Mouse (Mus musculus) forebrain, embryonic 14.5 days (tissue): Measurements from ENCODE around the gene Ypel2. TPM values are rescaled to one million over a fixed set of nuclear protein-coding genes. Genes with fewer than 3 reads are reported as not detected.

ENCODE experiments used
- ATAC-seq: fragments of 200-750 bp; cut with Nextera tagmentation; 2 replicates; pipeline ENCODE4 v1.8.0; 2017; ENCODE audit warnings: mild to moderate bottlenecking, moderate library complexity
- DNase-seq: peaks from one replicate; pipeline ENCODE4 v3.0.0-alpha.2; 2015; ENCODE audit warnings: low spot score
- H3K27ac ChIP-seq: fragments of 300-500 bp; sonication (generic); 2 replicates; pipeline ENCODE4 v1.5.1; 2014; ENCODE audit warnings: low read depth, mild to moderate bottlenecking, control low read depth, low read length, moderate library complexity
- H3K27me3 ChIP-seq: fragments of 300-500 bp; sonication (generic); replicated peaks from 2 replicates; pipeline ENCODE4 v1.6.1; 2014; ENCODE audit warnings: low read length, control low read depth, mixed read lengths; ENCODE audit not compliant: control insufficient read depth, insufficient read depth
- H3K36me3 ChIP-seq: fragments of 300-500 bp; sonication (generic); 2 replicates; pipeline ENCODE4 v1.6.1; 2014; ENCODE audit warnings: low read length, control low read depth; ENCODE audit not compliant: control insufficient read depth, insufficient read depth
- H3K4me1 ChIP-seq: fragments of 300-500 bp; sonication (generic); 2 replicates; pipeline ENCODE4 v1.6.1; 2014; ENCODE audit warnings: antibody characterized with exemption, low read length, control low read depth; ENCODE audit not compliant: control insufficient read depth, insufficient read depth
- H3K4me2 ChIP-seq: fragments of 300-500 bp; sonication (generic); 2 replicates; pipeline ENCODE4 v1.6.1; 2014; ENCODE audit warnings: mild to moderate bottlenecking, control low read depth, low read length
- H3K4me3 ChIP-seq: fragments of 300-500 bp; sonication (generic); 2 replicates; pipeline ENCODE4 v1.5.1; 2014; ENCODE audit warnings: low read depth, low read length, control low read depth
- H3K9ac ChIP-seq: fragments of 300-500 bp; sonication (generic); 2 replicates; pipeline ENCODE4 v1.6.1; 2014; ENCODE audit warnings: mild to moderate bottlenecking, low read length, control low read depth, moderate library complexity
- H3K9me3 ChIP-seq: fragments of 300-500 bp; sonication (generic); replicated peaks from 2 replicates; pipeline ENCODE4 v1.6.1; 2016; ENCODE audit warnings: low read length, control low read depth, mixed read lengths; ENCODE audit not compliant: control insufficient read depth
- WGBS: fragments of 180-500 bp; shearing (Covaris S2); extraction: QIAGEN DNeasy Blood & Tissue Kit; methylation state at CpG from one replicate; pipeline ENCODE4 v1.1.7; 2014; 5-methylcytosine and 5-hydroxymethylcytosine counted together
- polyA plus RNA-seq: library from polyadenylated mRNA; unstranded; fragments of >200 nt; fragmentation: Nextera tagmentation; extraction: Ambion mirVana; gene quantifications from 2 replicates; pipeline ENCODE4 v1.2.1, GENCODE M21; 2014

Ypel2 gene
- polyA plus RNA-seq, 1 experiment from 2014 or later: 6.0 TPM

DNA sequence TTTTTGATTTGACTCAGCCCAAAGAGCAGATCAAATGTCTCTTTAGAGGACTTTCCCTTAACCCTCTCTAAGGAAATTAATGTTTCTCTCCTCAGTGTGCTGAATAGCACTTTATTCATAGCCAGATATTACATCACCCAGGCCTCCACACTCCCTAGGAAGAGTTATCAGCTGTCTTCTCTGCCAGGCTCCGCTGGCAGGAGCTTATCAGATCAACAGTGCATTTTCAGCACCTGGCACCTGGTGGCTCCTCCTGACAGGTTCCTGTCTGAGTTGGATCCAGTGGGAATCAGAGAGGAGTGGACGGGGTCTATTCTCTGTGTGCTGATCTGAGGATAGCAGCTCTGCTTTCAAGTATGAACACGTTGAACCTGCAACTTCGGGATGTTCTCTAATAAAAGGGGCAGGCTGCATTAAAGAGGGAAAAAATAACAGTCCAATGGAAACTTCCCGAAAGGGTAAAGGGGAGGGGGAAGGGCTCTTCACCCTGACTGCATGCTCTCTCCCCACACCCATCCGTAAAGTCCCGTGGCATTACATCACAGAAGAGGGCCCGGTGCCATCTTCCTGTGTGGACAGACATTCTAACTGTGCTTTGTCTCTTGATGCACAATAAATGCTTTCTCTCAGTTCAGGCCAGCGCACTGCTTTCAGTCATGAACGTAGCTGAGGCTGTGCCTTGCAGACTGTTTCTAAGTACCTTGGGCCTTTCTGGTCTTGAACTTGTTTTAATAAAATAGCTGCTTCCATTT lies 8.7 kb upstream of the Ypel2 start:
- Histone ChIP-seq H3K4me2 (no peak overlapping the region), H3K36me3 (no peaks in the 10 kb centered on the region), H3K9ac (no peak overlapping the region), H3K9me3 (no peaks in the 10 kb centered on the region), H3K27ac (no peak overlapping the region), H3K4me1 (no peaks in the 10 kb centered on the region), H3K4me3 (no peak overlapping the region), H3K27me3 (no peaks in the 10 kb centered on the region)
- 79% methylated on average over 10 of the region's 10 CpGs for WGBS
- DNase-seq (no peak), ATAC-seq (no peak)

DNA sequence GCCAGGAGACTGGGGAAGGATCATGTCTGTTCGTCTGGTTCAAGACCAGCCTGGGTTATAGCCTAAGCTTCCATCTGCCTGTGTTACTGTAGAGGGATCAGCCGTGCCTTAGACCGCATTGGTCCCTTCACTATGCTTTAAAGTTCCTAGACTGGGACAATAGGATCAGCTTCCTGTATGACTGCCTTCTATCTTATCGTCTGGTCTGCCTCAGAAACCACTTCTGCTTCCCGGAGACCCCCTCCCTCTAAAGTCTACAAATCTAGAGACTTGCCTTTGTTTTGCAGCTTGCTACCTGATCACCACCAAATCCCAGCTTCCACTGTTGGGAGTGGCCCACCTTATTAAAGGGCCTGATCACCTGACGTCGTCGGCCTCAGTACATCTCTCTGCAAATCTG lies 7.7 kb upstream of the Ypel2 start:
- Histone ChIP-seq H3K27me3 (no peaks in the 10 kb centered on the region), H3K27ac (no peak overlapping the region), H3K36me3 (no peaks in the 10 kb centered on the region), H3K9me3 (no peaks in the 10 kb centered on the region), H3K4me3 (no peak overlapping the region), H3K4me2 (no peak overlapping the region), H3K4me1 (no peaks in the 10 kb centered on the region), H3K9ac (no peak overlapping the region)
- DNase-seq: no peak
- no peak for ATAC-seq
- 90% methylated on average over 8 of the region's 8 CpGs for WGBS

- Histone ChIP-seq H3K4me2 (no peak overlapping the region), H3K27me3 (no peaks in the 10 kb centered on the region), H3K9me3 (no peaks in the 10 kb centered on the region), H3K4me3 (no peak overlapping the region), H3K36me3 (no peaks in the 10 kb centered on the region), H3K27ac (no peak overlapping the region), H3K4me1 (peaks cover 9% of the 10 kb centered on the region), H3K9ac (no peak overlapping the region)
- DNase-seq: no peak
- 45% methylated on average over 2 of the region's 2 CpGs for WGBS
- ATAC-seq: no peak
Observed at GRCm38 (mm10) chr11:86996266-86996665, 2.8 kb upstream of the Ypel2 start.

GRCm38 (mm10) chr11:86995625-86996221 lies 2.2 kb upstream of the Ypel2 start:
- peak; percentile 85 for DNase-seq
- H3K9ac ChIP-seq: no peak overlapping the region
- 28% methylated on average over 6 of the region's 6 CpGs for WGBS
- peaks cover 10% of the 10 kb centered on the region for H3K4me1 ChIP-seq
- no peak for ATAC-seq
- no peaks in the 10 kb centered on the region for H3K9me3 ChIP-seq
- H3K4me3 ChIP-seq: no peak overlapping the region
- H3K4me2 ChIP-seq: no peak overlapping the region
- no peaks in the 10 kb centered on the region for H3K36me3 ChIP-seq
- H3K27me3 ChIP-seq: no peaks in the 10 kb centered on the region
- no peak overlapping the region for H3K27ac ChIP-seq

DNA sequence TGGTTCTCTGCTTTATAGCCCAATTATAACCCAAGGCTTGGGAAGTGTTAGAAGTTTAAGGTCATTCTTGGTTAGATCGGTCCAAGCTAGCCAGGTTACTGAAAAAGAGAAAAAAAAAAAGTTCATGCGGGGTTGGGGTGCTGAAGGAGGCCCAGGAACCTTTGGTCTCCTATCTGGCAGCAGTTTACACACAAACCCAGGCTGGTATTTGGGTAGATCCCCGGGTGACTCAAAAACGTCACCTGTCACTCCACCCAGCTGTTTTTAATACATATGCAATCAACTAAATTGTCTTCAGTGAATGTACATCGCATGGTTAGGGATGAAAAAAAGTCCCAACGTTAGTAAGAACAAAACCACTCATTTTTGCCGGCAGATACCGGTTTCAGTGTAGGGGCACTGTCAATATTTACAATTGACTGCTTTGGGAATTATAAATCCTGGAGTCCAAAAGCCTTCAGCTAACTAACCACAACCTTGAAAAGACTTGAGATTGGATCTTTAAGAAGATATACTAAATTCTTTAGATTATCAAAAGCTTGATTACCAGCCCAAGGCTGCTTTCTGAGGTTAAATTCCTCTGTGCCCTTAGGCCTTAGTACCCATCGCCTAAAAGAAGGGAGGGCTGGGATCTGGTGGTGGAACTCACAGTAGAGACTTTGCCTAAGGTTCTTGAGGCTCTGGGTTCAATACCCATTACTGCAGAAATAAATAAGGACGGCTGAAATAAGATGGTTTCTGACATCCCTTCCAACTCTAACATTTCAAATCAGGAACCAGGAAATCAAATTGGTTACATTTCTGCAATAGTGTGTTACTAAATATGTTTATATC lies 1.5 kb upstream of the Ypel2 start:
- H3K4me2 ChIP-seq: no peak overlapping the region
- ATAC-seq (no peak), DNase-seq (no peak)
- H3K4me3 ChIP-seq: no peak overlapping the region
- H3K27ac ChIP-seq: no peak overlapping the region
- no peak overlapping the region for H3K9ac ChIP-seq
- no peaks in the 10 kb centered on the region for H3K27me3 ChIP-seq
- H3K9me3 ChIP-seq: no peaks in the 10 kb centered on the region
- no peaks in the 10 kb centered on the region for H3K36me3 ChIP-seq
- WGBS: 50% methylated on average over 10 of the region's 10 CpGs
- H3K4me1 ChIP-seq: peaks cover 17% of the 10 kb centered on the region

DNA sequence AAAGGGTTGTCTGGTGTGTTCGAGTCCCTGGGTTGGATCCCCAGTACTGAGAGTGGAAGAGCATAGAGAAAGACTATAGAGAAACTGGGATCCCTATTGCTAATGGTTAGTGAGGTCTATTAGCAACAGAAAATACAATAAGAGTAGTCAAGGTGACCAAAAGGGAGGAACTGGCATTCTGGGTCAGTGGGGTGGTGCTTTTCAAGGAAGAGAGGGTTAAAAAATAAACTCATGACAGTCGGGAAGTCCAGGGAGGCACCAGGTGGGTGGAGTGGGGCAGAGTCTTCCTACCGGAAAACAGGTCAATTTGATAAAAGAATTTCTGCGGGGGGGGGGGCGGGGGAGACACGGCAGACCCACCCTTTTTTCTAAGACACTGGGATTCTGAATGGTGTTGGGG lies 823 bp upstream of the Ypel2 start:
- WGBS: 24% methylated on average over 6 of the region's 6 CpGs
- no peak overlapping the region for H3K9ac ChIP-seq
- H3K4me1 ChIP-seq: peaks cover 23% of the 10 kb centered on the region

GRCm38 (mm10) chr11:86992461-86992988 lies 982 bp downstream of the Ypel2 start:
- DNase-seq (no peak), ATAC-seq (no peak)
- under 1% methylated on average over 13 of the region's 13 CpGs for WGBS
- Histone ChIP-seq H3K9ac (peak overlapping the region; percentile 87), H3K27me3 (no peaks in the 10 kb centered on the region), H3K27ac (peak overlapping the region; percentile 93; the same call in 1 of the 2 replicates), H3K9me3 (no peaks in the 10 kb centered on the region), H3K4me1 (peaks cover 31% of the 10 kb centered on the region), H3K4me3 (peak overlapping the region; percentile 90), H3K4me2 (peak overlapping the region; percentile 85), H3K36me3 (no peaks in the 10 kb centered on the region)

More for the DNA sequence above, 823 bp upstream of the Ypel2 start:
- H3K4me2 ChIP-seq: peak overlapping the region; percentile 85
- H3K27me3 ChIP-seq: no peaks in the 10 kb centered on the region
- H3K9me3 ChIP-seq: no peaks in the 10 kb centered on the region
- ATAC-seq (no peak), DNase-seq (no peak)
- H3K27ac ChIP-seq: no peak overlapping the region
- no peaks in the 10 kb centered on the region for H3K36me3 ChIP-seq
- H3K4me3 ChIP-seq: peak overlapping the region; percentile 90

DNA sequence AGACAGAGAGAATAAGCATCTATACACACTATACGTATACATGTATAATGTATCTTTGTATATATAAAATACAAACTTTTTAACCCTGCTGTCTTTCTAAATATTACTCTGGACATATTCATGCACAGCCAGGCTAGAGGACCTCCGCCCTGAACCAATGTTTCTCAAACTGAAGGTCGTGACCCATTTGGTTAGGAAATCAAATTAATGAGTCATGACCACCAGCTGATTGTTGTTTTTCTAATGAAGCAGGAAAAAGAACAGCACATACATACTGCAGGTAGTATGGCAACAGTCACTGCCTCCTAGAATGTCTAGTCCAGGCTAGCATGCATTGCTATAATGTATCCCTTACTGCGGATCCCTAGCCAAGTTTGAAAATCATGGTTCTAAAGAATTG lies 2.3 kb downstream of the Ypel2 start:
- 81% methylated on average over 4 of the region's 4 CpGs for WGBS
- Histone ChIP-seq H3K9ac (no peak overlapping the region; the same call in 1 of the 2 replicates), H3K4me3 (0 out of 2 replicates have a peak overlapping the region, but pooled peaks have one; percentile 90), H3K36me3 (no peaks in the 10 kb centered on the region), H3K4me2 (peak overlapping the region; percentile 85), H3K4me1 (peaks cover 35% of the 10 kb centered on the region), H3K27ac (no peak overlapping the region), H3K9me3 (no peaks in the 10 kb centered on the region), H3K27me3 (no peaks in the 10 kb centered on the region)
- ATAC-seq (no peak), DNase-seq (no peak)
